Mouse (Mus musculus) CH12.LX (cell line): Measurements from ENCODE around the gene Carmil1. TPM values are rescaled to one million over a fixed set of nuclear protein-coding genes. Genes with fewer than 3 reads are reported as not detected.

ENCODE experiments used
- DNase-seq: peaks from one replicate; pipeline ENCODE4 v3.0.0-alpha.2; 2013; ENCODE audit errors: extremely low read depth
- H3K27ac ChIP-seq: 2 replicates; pipeline ENCODE4 v1.5.1; 2012; ENCODE audit warnings: low read depth, mild to moderate bottlenecking, control low read depth, moderate library complexity; ENCODE audit not compliant: insufficient read depth
- H3K27me3 ChIP-seq: replicated peaks from 2 replicates; pipeline ENCODE3; 2012; ENCODE audit warnings: inconsistent platforms
- H3K36me3 ChIP-seq, 2 experiments: replicated peaks in 1 of 2; 2 replicates each; pipeline versions ENCODE3 to v1.6.1; 2012; ENCODE audit warnings: inconsistent platforms in 1 of 2, low read length in 1 of 2, mild to moderate bottlenecking in 1 of 2, mixed read lengths in 1 of 2, moderate library complexity in 1 of 2; ENCODE audit not compliant: control insufficient read depth in 1 of 2, insufficient read depth in 1 of 2
- H3K4me1 ChIP-seq, 2 experiments: 2 replicates each; pipeline ENCODE4 v1.6.1; 2012; ENCODE audit warnings: inconsistent platforms in 1 of 2, moderate library complexity in 1 of 2; ENCODE audit not compliant: insufficient read depth in 2 of 2, control insufficient read depth in 1 of 2
- H3K4me2 ChIP-seq: 2 replicates; pipeline ENCODE4 v1.6.1; 2012; ENCODE audit warnings: low read depth, mild to moderate bottlenecking, control low read depth; ENCODE audit not compliant: poor library complexity, insufficient read depth, severe bottlenecking
- H3K4me3 ChIP-seq, 3 experiments: fragments of 150-350 bp in 1 of 3; sonication (generic) in 1 of 3; replicated peaks in 1 of 3; 2 replicates each; pipeline versions ENCODE3 to v1.5.1; 2011 to 2012; ENCODE audit warnings: low read depth in 2 of 3, low read length in 2 of 3, mild to moderate bottlenecking in 2 of 3, moderate library complexity in 2 of 3, control low read depth in 1 of 3, improper control_type of control experiment in 1 of 3, inconsistent platforms in 1 of 3, mixed read lengths in 1 of 3; ENCODE audit not compliant: poor library complexity in 1 of 3
- H3K79me2 ChIP-seq: replicated peaks from 2 replicates; pipeline ENCODE4 v1.6.1; 2012; ENCODE audit warnings: mild to moderate bottlenecking, moderate library complexity; ENCODE audit not compliant: control insufficient read depth, poor library complexity, insufficient read depth, severe bottlenecking; ENCODE audit errors: extremely low read depth
- H3K9ac ChIP-seq: 2 replicates; pipeline ENCODE4 v1.6.1; 2012; ENCODE audit warnings: low read depth, mild to moderate bottlenecking, control low read depth, moderate library complexity; ENCODE audit not compliant: insufficient read depth
- H3K9me3 ChIP-seq: replicated peaks from 2 replicates; pipeline ENCODE3; 2012; ENCODE audit warnings: low read length, inconsistent platforms, mixed read lengths
- CHD1 ChIP-seq: IDR thresholded peaks from 2 replicates; pipeline ENCODE4 v1.6.1; 2012; ENCODE audit warnings: low read depth, low read length, improper control_type of control experiment, inconsistent platforms
- CHD2 ChIP-seq: IDR thresholded peaks from 2 replicates; pipeline ENCODE4 v1.6.1; 2011; ENCODE audit warnings: low read length, improper control_type of control experiment
- CTCF ChIP-seq, 2 experiments: IDR thresholded peaks in 1 of 2; conservative IDR thresholded peaks in 1 of 2; 2 replicates each; pipeline ENCODE4 v1.5.1; 2011 to 2012; ENCODE audit warnings: low read depth in 2 of 2, low read length in 2 of 2, improper control_type of control experiment in 1 of 2, inconsistent platforms in 1 of 2, mild to moderate bottlenecking in 1 of 2, moderate library complexity in 1 of 2
- E2F4 ChIP-seq: IDR thresholded peaks from 2 replicates; pipeline ENCODE4 v1.6.1; 2011; ENCODE audit warnings: low read depth, low read length, improper control_type of control experiment; ENCODE audit not compliant: insufficient replicate concordance
- ELF1 ChIP-seq: IDR thresholded peaks from 2 replicates; pipeline ENCODE4 v1.6.1; 2014; ENCODE audit warnings: low read depth, mild to moderate bottlenecking, inconsistent platforms, low read length, improper control_type of control experiment
- EP300 ChIP-seq: IDR thresholded peaks from 2 replicates; pipeline ENCODE4 v1.6.1; 2011; ENCODE audit warnings: low read length, improper control_type of control experiment
- ETS1 ChIP-seq: conservative IDR thresholded peaks from 2 replicates; pipeline ENCODE4 v1.6.1; 2012; ENCODE audit warnings: low read depth, mild to moderate bottlenecking, inconsistent platforms, low read length, improper control_type of control experiment, moderate library complexity
- JUND ChIP-seq: conservative IDR thresholded peaks from 2 replicates; pipeline ENCODE4 v1.6.1; 2011; ENCODE audit warnings: low read depth, low read length, improper control_type of control experiment
- MAX ChIP-seq: IDR thresholded peaks from 2 replicates; pipeline ENCODE4 v1.6.1; 2011; ENCODE audit warnings: low read length, improper control_type of control experiment
- MAZ ChIP-seq: IDR thresholded peaks from 2 replicates; pipeline ENCODE4 v1.6.1; 2012; ENCODE audit warnings: low read depth, mild to moderate bottlenecking, inconsistent platforms, low read length, improper control_type of control experiment, moderate library complexity
- MXI1 ChIP-seq: IDR thresholded peaks from 2 replicates; pipeline ENCODE4 v1.6.1; 2011; ENCODE audit warnings: mild to moderate bottlenecking, low read depth, low read length, improper control_type of control experiment
- NELFE ChIP-seq: IDR thresholded peaks from 2 replicates; pipeline ENCODE4 v1.6.1; 2011; ENCODE audit warnings: low read depth, low read length, improper control_type of control experiment
- PAX5 ChIP-seq: IDR thresholded peaks from 2 replicates; pipeline ENCODE4 v1.6.1; 2012; ENCODE audit warnings: low read length, inconsistent platforms, mixed read lengths
- POLR2A ChIP-seq: IDR thresholded peaks from 2 replicates; pipeline ENCODE4 v1.6.1; 2011; ENCODE audit warnings: low read depth, mild to moderate bottlenecking, improper control_type of control experiment, low read length
- POLR2AphosphoS2 ChIP-seq: IDR thresholded peaks from 2 replicates; pipeline ENCODE4 v1.6.1; 2011; ENCODE audit warnings: low read depth, low read length, improper control_type of control experiment
- RAD21 ChIP-seq: IDR thresholded peaks from 2 replicates; pipeline ENCODE4 v1.6.1; 2011; ENCODE audit warnings: low read depth, mild to moderate bottlenecking, low read length, improper control_type of control experiment, moderate library complexity
- TBP ChIP-seq: conservative IDR thresholded peaks from 2 replicates; pipeline ENCODE4 v1.6.1; 2011; ENCODE audit warnings: low read depth, low read length, improper control_type of control experiment
- TCF12 ChIP-seq: IDR thresholded peaks from 2 replicates; pipeline ENCODE4 v1.6.1; 2014; ENCODE audit warnings: low read depth, mild to moderate bottlenecking, inconsistent platforms, low read length, improper control_type of control experiment
- UBTF ChIP-seq: IDR thresholded peaks from 2 replicates; pipeline ENCODE4 v1.6.1; 2012; ENCODE audit warnings: low read depth, mild to moderate bottlenecking, inconsistent platforms, low read length, improper control_type of control experiment, moderate library complexity
- USF2 ChIP-seq: conservative IDR thresholded peaks from 2 replicates; pipeline ENCODE4 v1.6.1; 2011; ENCODE audit warnings: low read depth, low read length, improper control_type of control experiment
- ZNF384 ChIP-seq: IDR thresholded peaks from 2 replicates; pipeline ENCODE4 v1.6.1; 2012; ENCODE audit warnings: low read depth, low read length, improper control_type of control experiment, inconsistent platforms
- dilution Hi-C: fragments of 300-500 bp; cut with MboI; formaldehyde crosslinking; loops from 2 replicates; pipeline ENCODE4 v1.14.3; 2020; ENCODE audit warnings: low sequenced_read_pairs; ENCODE audit not compliant: extremely low pct_unique_long_range_greater_than_20kb, extremely low pct_ligation_motif_present
- in situ Hi-C: fragments of 300-500 bp; cut with MboI; formaldehyde crosslinking; loops from 3 replicates; pipeline ENCODE4 v1.14.3; 2019; ENCODE audit warnings: low sequenced_read_pairs, low pct_ligation_motif_present, low pct_unique_long_range_greater_than_20kb, mixed read lengths
- polyA plus RNA-seq: library from polyadenylated mRNA; unstranded; fragments of >175 nt; gene quantifications from 2 replicates; pipeline ENCODE4 v1.2.1, GENCODE M21; 2012; ENCODE audit warnings: low read depth; ENCODE audit not compliant: insufficient read length
- total RNA-seq, 2 experiments: library from RNA; depleted of rRNA; stranded (reverse); fragments of 300-350 nt in 1 of 2; fragments of >200 nt in 1 of 2; gene quantifications; 2 replicates each; pipeline ENCODE4 v1.2.3; 2012 to 2014

Carmil1 gene
- total and polyA plus RNA-seq, 3 experiments: 1.1 to 9.4 (median 7.2) TPM

DNA sequence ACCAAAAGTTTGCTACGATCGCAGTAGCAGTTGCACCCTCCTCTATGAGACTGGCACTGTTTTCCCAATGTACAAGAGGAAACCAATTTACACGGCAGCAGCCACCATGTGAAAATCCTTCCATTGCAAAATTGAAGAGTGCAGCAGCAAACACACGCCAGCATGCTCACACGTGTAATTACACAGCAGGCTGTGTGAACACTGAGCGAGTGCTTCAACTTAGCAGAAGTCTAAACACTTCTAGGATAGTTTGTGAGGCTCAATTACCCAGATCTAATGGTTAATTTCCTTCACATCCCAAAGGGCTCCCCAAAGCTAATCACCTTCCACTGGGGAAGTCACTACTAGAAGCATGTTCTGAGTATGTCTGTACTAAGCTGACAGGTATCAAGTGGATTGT, 78.3 kb downstream of the Carmil1 start:
- in situ Hi-C loops: no loop called here

DNA sequence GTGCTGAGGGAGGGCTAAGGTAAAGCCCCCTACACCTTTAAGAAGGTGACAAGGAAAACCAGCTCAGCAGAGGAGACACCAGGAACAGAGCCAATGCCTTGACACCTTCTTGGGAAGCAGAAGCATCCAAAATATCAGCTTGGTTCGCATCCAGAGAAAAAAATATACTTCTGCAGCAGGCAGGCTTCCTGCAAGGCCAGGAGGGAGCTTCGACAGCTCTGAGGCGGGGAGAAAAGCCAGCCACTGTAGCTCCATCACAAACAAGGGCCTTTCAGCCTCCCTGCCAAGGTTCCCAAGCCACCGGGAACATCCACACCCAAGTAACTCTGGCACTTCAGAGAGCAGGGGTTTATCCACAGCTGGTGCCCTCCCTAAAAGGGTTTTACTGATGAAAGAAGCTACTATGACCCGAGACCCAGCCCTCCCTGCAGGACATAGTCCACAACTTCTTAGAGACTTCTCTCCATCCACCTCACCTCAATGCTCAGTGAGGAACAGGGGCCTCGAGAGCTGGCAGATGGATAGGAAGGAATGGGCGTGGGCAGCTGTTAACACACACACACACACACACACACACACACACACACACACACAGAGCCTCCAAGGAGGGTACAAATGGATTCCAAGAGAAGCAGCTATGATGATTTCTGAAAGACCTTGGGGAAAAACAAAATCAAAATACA, 80.6 kb downstream of the Carmil1 start:
- Histone ChIP-seq H3K27ac (no peak overlapping the region), H3K36me3 (peaks cover 0 to 2% of the 10 kb centered on the region in 2 experiments), H3K9me3 (no peaks in the 10 kb centered on the region), H3K4me2 (no peak overlapping the region), H3K4me3 (no peak overlapping the region), H3K4me1 (peaks cover 0 to 81% of the 10 kb centered on the region in 2 experiments; a peak in 2 of 4 replicates), H3K79me2 (no peaks in the 10 kb centered on the region), H3K27me3 (no peaks in the 10 kb centered on the region), H3K9ac (no peak overlapping the region)
- dilution Hi-C loops: no loop called here
- DNase-seq: no peak
- no peak for TF ChIP-seq MXI1
- TF ChIP-seq POLR2A: no peak
- no peak for TF ChIP-seq ETS1
- TF ChIP-seq PAX5: no peak
- no peak for TF ChIP-seq UBTF
- no peak for TF ChIP-seq RAD21
- no peak for TF ChIP-seq ZNF384
- no peak for TF ChIP-seq NELFE
- no peak for TF ChIP-seq CHD1
- no peak for TF ChIP-seq CTCF (conservative IDR thresholded peaks at IDR 0.05 in 1 of 2, IDR thresholded peaks at IDR 0.05 in 1 of 2; ENCODE audit: low read depth in 2 of 2, low read length in 2 of 2)
- in situ Hi-C loops: no loop called here

More for the DNA sequence above, 78.3 kb downstream of the Carmil1 start:
- peaks cover under 1 to 77% of the 10 kb centered on the region in 2 experiments; a peak in 2 of 4 replicates for H3K4me1 ChIP-seq
- no peak for DNase-seq
- dilution Hi-C loops: no loop called here
- H3K79me2 ChIP-seq: no peaks in the 10 kb centered on the region
- peaks cover 0 to 2% of the 10 kb centered on the region in 2 experiments for H3K36me3 ChIP-seq
- H3K4me2 ChIP-seq: no peak overlapping the region
- H3K9me3 ChIP-seq: no peaks in the 10 kb centered on the region
- H3K9ac ChIP-seq: no peak overlapping the region
- H3K27me3 ChIP-seq: no peaks in the 10 kb centered on the region
- no peak overlapping the region for H3K27ac ChIP-seq
- H3K4me3 ChIP-seq: no peak overlapping the region
- no peak for TF ChIP-seq CHD2
- TF ChIP-seq MXI1: no peak
- TF ChIP-seq MAX: no peak
- no peak for TF ChIP-seq MAZ
- TF ChIP-seq TCF12: no peak
- TF ChIP-seq ELF1: no peak
- no peak for TF ChIP-seq TBP
- TF ChIP-seq CTCF (conservative IDR thresholded peaks at IDR 0.05 in 1 of 2, IDR thresholded peaks at IDR 0.05 in 1 of 2; ENCODE audit: low read depth in 2 of 2, low read length in 2 of 2): no peak
- no peak for TF ChIP-seq USF2
- TF ChIP-seq EP300: no peak
- TF ChIP-seq E2F4: no peak
- TF ChIP-seq NELFE: no peak
- no peak for TF ChIP-seq JUND
- no peak for TF ChIP-seq RAD21
- no peak for TF ChIP-seq POLR2A
- no peak for TF ChIP-seq POLR2AphosphoS2
